Mouse (Mus musculus) myocyte (in vitro differentiated cells): ENCODE measurements around the gene Bcar1.

Experiments
- POLR2A ChIP-seq: IDR thresholded peaks from one replicate; pipeline ENCODE4 v1.6.1; 2011; ENCODE audit warnings: low read depth, mild to moderate bottlenecking, control low read depth, moderate library complexity; ENCODE audit not compliant: insufficient read length
- POLR2AphosphoS2 ChIP-seq: IDR thresholded peaks from one replicate; pipeline ENCODE4 v1.6.1; 2011; ENCODE audit warnings: low read depth, control low read depth; ENCODE audit not compliant: insufficient read length
- USF1 ChIP-seq: IDR thresholded peaks from one replicate; pipeline ENCODE4 v1.6.1; 2011; ENCODE audit warnings: low read depth, mild to moderate bottlenecking, control low read depth, moderate library complexity

- TF ChIP-seq POLR2A, result no peak
- no peak for TF ChIP-seq POLR2AphosphoS2
- TF ChIP-seq USF1, result no peak
Observed at GRCm38 (mm10) chr8:111771625-111772020, 28.0 kb upstream of the Bcar1 start.
